Mouse (Mus musculus): ENCODE data around the gene Tpx2. TPM values are rescaled to one million over a fixed set of nuclear protein-coding genes. Genes with fewer than 3 reads are reported as not detected.

Tpx2 gene
- polyA plus RNA-seq, 1 experiment from 2014 or later: 153 TPM

DNA sequence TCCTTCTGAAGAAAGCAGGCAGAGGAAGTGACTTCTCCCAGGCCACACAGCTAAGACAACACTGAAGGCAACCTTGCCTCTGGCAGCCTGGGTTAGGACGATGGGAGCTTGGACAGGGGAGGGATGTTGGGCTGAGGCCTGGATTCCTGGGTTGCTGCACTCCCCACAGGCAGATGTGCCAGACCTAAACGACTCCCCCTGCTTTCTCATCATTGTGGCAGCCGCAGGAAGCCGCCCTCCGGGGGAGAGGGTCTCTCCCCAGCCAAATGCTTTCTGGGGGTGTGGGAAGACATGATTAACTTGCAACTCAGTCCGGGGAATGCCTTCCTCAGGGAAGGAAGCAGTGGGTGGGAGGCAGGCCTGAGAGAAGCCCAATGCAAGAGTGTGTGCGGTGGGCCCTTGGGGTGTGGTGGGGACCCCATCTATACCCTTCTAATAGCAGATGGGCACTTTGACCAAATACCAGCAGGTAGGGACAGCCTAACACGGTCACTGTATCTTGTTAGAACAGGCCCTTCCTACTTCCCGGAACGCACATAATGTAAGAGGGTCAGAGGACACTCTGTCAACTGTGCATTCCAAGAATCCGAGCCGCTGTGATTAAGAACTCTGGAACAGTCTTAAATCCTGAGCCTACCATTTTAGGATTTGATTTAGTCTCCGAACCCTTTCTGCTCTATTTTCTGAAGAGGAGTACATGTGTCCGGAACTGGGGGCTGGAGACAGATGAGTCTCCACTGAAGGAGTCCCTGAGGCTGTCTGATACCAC is 80.6 kb downstream of the Tpx2 start:
- no peak overlapping the region for H3K4me3 ChIP-seq
- peaks cover 46% of the 10 kb centered on the region for H3K4me1 ChIP-seq
- no peaks in the 10 kb centered on the region for H3K9me3 ChIP-seq (replicated peaks)
- DNase-seq (ENCODE audit: low spot score): no peak
- 54% methylated on average over 14 of the region's 14 CpGs for WGBS
- H3K27me3 ChIP-seq (ENCODE audit: low read depth, poor library complexity, severe bottlenecking): peaks cover 18% of the 10 kb centered on the region
- no peaks in the 10 kb centered on the region for H3K36me3 ChIP-seq
- peak overlapping the region; percentile 14; the same call in 1 of the 2 replicates for H3K27ac ChIP-seq (replicated peaks)

DNA sequence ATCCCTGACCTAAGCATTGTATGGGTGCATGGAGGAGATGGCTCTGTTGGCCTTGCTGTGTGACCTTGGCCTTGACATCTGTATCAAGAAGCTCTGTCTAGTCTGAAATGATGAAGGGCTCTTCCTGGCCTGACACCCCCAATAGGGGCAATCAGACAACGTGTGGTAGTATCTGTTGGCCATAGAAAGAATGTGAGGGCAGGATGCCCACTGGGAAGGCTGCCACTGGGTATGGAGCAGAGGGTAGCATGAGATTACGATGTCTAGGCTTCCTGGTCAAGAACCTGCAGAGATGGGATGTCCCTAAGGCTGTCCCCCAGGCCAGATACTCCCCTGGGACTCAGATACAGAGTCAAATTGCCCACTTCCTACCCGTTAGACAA is 81.2 kb downstream of the Tpx2 start:
- Histone ChIP-seq H3K27ac (replicated peaks) (no peak overlapping the region), H3K27me3 (ENCODE audit: low read depth, poor library complexity, severe bottlenecking) (peaks cover 20% of the 10 kb centered on the region), H3K36me3 (no peaks in the 10 kb centered on the region), H3K4me1 (peaks cover 40% of the 10 kb centered on the region), H3K4me3 (no peak overlapping the region), H3K9me3 (replicated peaks) (no peaks in the 10 kb centered on the region)
- no peak for DNase-seq (ENCODE audit: low spot score)
- WGBS: 83% methylated on average over 3 of the region's 3 CpGs

GRCm38 (mm10) chr2:152930276-152930675 is 82.5 kb downstream of the Tpx2 start:
- no peak for DNase-seq (ENCODE audit: low spot score)
- peak overlapping the region; percentile 38; the same call in 1 of the 2 replicates for H3K27ac ChIP-seq (replicated peaks)
- no peaks in the 10 kb centered on the region for H3K9me3 ChIP-seq (replicated peaks)
- no peak overlapping the region for H3K4me3 ChIP-seq
- peaks cover 21% of the 10 kb centered on the region for H3K27me3 ChIP-seq (ENCODE audit: low read depth, poor library complexity, severe bottlenecking)
- H3K4me1 ChIP-seq: peaks cover 28% of the 10 kb centered on the region
- no peaks in the 10 kb centered on the region for H3K36me3 ChIP-seq
- WGBS: 42% methylated on average over 2 of the region's 2 CpGs

- Histone ChIP-seq H3K4me3 (no peak overlapping the region), H3K4me1 (peaks cover 21% of the 10 kb centered on the region; the same call in 1 of the 2 replicates), H3K27ac (replicated peaks) (no peak overlapping the region), H3K27me3 (ENCODE audit: low read depth, poor library complexity, severe bottlenecking) (peaks cover 30% of the 10 kb centered on the region), H3K36me3 (no peaks in the 10 kb centered on the region), H3K9me3 (replicated peaks) (no peaks in the 10 kb centered on the region)
- 84% methylated on average over 12 of the region's 12 CpGs for WGBS
- DNase-seq (ENCODE audit: low spot score): no peak
Observed at GRCm38 (mm10) chr2:152931456-152932160, 83.8 kb downstream of the Tpx2 start.

- 48% methylated on average over 9 of the region's 9 CpGs for WGBS
Observed at GRCm38 (mm10) chr2:152933048-152933447, 85.3 kb downstream of the Tpx2 start, which contains the start of gene Foxs1. Foxs1 (minus strand) TSS chr2:152933208.

DNA sequence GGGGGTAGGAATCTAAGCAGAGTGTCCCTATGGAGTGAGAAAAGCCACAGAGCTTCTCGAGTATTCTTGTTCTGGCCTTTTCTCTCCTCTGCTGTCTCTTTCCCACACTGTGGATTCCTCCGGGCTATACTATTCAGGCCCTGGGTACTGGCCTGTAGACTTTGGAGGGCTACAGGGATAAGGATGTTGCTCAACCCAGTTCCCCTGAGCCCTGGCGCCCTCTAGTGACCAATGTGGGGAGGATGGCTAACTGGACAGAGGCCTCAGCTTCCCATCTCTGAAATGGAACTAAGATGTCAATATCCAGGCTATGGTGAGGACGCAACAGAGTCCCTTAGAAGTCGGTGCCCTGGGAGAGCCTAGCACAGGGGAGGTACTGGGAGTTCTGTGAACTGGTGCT is 85.8 kb downstream of the Tpx2 start:
- no peaks in the 10 kb centered on the region for H3K36me3 ChIP-seq
- peak; percentile 53 for DNase-seq (ENCODE audit: low spot score)
- WGBS: 39% methylated on average over 5 of the region's 5 CpGs
- peaks cover 31% of the 10 kb centered on the region for H3K27me3 ChIP-seq (ENCODE audit: low read depth, poor library complexity, severe bottlenecking)
- H3K9me3 ChIP-seq (replicated peaks): no peaks in the 10 kb centered on the region
- H3K4me1 ChIP-seq: peaks cover 14% of the 10 kb centered on the region; the same call in 1 of the 2 replicates
- no peak overlapping the region for H3K4me3 ChIP-seq
- peak overlapping the region; percentile 57; the same call in 1 of the 2 replicates for H3K27ac ChIP-seq (replicated peaks)

More at GRCm38 (mm10) chr2:152933048-152933447, 85.3 kb downstream of the Tpx2 start, which contains the start of gene Foxs1:
- Histone ChIP-seq H3K9me3 (replicated peaks) (no peaks in the 10 kb centered on the region), H3K27ac (replicated peaks) (peak within 1 kb of the TSS; percentile 57), H3K27me3 (ENCODE audit: low read depth, poor library complexity, severe bottlenecking) (peaks cover 25% of the 10 kb centered on the region), H3K36me3 (no peaks in the 10 kb centered on the region), H3K4me3 (no peak within 1 kb of the TSS), H3K4me1 (peaks cover 17% of the 10 kb centered on the region; the same call in 1 of the 2 replicates)
- no peak for DNase-seq (ENCODE audit: low spot score)

DNA sequence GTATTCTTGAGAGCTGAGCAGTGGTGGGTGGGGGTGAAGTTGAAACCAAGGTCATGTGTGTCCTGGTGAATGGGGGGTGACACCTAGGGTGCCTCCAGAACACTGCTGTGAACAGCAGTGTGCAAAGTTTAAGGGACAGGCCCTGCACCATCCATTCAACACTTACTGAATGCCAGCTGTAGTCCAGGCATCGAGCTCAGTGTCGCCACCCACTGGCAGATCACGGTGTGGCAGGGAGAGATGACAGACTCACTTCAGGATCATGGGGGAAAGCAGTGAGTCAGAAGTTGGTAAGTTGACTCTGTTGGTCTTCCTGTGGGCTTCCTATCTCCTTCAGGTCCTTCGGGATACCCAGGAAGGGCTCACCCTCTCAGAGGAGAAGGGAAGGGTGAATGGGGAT is 92.1 kb downstream of the Tpx2 start:
- H3K9me3 ChIP-seq (replicated peaks): no peaks in the 10 kb centered on the region
- H3K4me1 ChIP-seq: peaks cover 20% of the 10 kb centered on the region
- no peak overlapping the region for H3K4me3 ChIP-seq
- peak; percentile 62 for DNase-seq (ENCODE audit: low spot score)
- peaks cover 78% of the 10 kb centered on the region for H3K27me3 ChIP-seq (ENCODE audit: low read depth, poor library complexity, severe bottlenecking)
- H3K36me3 ChIP-seq: no peaks in the 10 kb centered on the region
- no peak overlapping the region for H3K27ac ChIP-seq (replicated peaks)
- 16% methylated on average over 4 of the region's 4 CpGs for WGBS

GRCm38 (mm10) chr2:152941106-152941505 is 93.3 kb downstream of the Tpx2 start:
- 81% methylated on average over 6 of the region's 6 CpGs for WGBS

GRCm38 (mm10) chr2:152941776-152942175 is 94.0 kb downstream of the Tpx2 start:
- DNase-seq (ENCODE audit: low spot score): no peak
- no peak overlapping the region for H3K27ac ChIP-seq (replicated peaks)
- 37% methylated on average over 7 of the region's 7 CpGs for WGBS
- peaks cover 87% of the 10 kb centered on the region for H3K27me3 ChIP-seq (ENCODE audit: low read depth, poor library complexity, severe bottlenecking)
- H3K4me1 ChIP-seq: peaks cover 20% of the 10 kb centered on the region
- H3K4me3 ChIP-seq: no peak overlapping the region
- H3K9me3 ChIP-seq (replicated peaks): no peaks in the 10 kb centered on the region
- no peaks in the 10 kb centered on the region for H3K36me3 ChIP-seq

More at GRCm38 (mm10) chr2:152941106-152941505, 93.3 kb downstream of the Tpx2 start:
- Histone ChIP-seq H3K27me3 (ENCODE audit: low read depth, poor library complexity, severe bottlenecking) (peaks cover 82% of the 10 kb centered on the region), H3K4me3 (no peak overlapping the region), H3K36me3 (no peaks in the 10 kb centered on the region), H3K9me3 (replicated peaks) (no peaks in the 10 kb centered on the region), H3K4me1 (peaks cover 20% of the 10 kb centered on the region), H3K27ac (replicated peaks) (no peak overlapping the region)
- DNase-seq (ENCODE audit: low spot score): no peak

GRCm38 (mm10) chr2:152942898-152943515 is 95.2 kb downstream of the Tpx2 start:
- DNase-seq (ENCODE audit: low spot score): peak; percentile 51
- no peaks in the 10 kb centered on the region for H3K9me3 ChIP-seq (replicated peaks)
- peaks cover 100% of the 10 kb centered on the region for H3K27me3 ChIP-seq (ENCODE audit: low read depth, poor library complexity, severe bottlenecking)
- no peak overlapping the region; the same call in 1 of the 2 replicates for H3K27ac ChIP-seq (replicated peaks)
- 1% methylated on average over 65 of the region's 65 CpGs for WGBS
- H3K36me3 ChIP-seq: no peaks in the 10 kb centered on the region
- H3K4me1 ChIP-seq: peaks cover 20% of the 10 kb centered on the region
- peak overlapping the region; percentile 65 for H3K4me3 ChIP-seq

DNA sequence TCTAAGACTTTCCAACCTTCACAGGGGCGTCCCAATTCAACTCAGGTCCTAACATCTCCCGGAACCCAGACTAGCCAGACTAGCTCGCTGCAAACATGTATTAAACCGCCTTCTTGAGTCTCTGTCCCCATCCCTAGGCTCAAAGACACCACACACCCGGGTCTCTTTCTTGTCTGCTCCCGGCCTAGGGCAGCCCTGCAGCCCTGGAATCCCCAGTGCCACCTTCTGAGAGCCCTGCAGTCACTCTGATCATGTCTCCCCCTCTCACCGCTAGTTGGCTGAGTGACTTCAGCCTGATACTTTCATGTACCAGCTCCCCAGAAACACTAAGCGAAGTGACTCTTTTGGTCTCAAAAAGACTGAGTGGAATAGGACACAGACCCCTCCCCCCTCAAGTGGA is 95.8 kb downstream of the Tpx2 start:
- no peak overlapping the region for H3K27ac ChIP-seq (replicated peaks)
- no peak for DNase-seq (ENCODE audit: low spot score)
- WGBS: 4% methylated on average over 8 of the region's 8 CpGs
- H3K4me3 ChIP-seq: peak overlapping the region; percentile 65
- H3K9me3 ChIP-seq (replicated peaks): no peaks in the 10 kb centered on the region
- no peaks in the 10 kb centered on the region for H3K36me3 ChIP-seq
- H3K4me1 ChIP-seq: peaks cover 20% of the 10 kb centered on the region
- H3K27me3 ChIP-seq (ENCODE audit: low read depth, poor library complexity, severe bottlenecking): peaks cover 100% of the 10 kb centered on the region

- DNase-seq (ENCODE audit: low spot score): no peak
- H3K9me3 ChIP-seq (replicated peaks): no peaks in the 10 kb centered on the region
- H3K4me1 ChIP-seq: peaks cover 20% of the 10 kb centered on the region
- H3K27me3 ChIP-seq (ENCODE audit: low read depth, poor library complexity, severe bottlenecking): peaks cover 100% of the 10 kb centered on the region
- H3K4me3 ChIP-seq: no peak overlapping the region
- no peak overlapping the region for H3K27ac ChIP-seq (replicated peaks)
- WGBS: 53% methylated on average over 9 of the region's 9 CpGs
- H3K36me3 ChIP-seq: no peaks in the 10 kb centered on the region
Observed at GRCm38 (mm10) chr2:152944013-152944412, 96.2 kb downstream of the Tpx2 start.

Data from midbrain, embryonic 10.5 days (tissue).